Mouse (Mus musculus): ENCODE data around the gene Hcrt. TPM values are rescaled to one million over a fixed set of nuclear protein-coding genes. Genes with fewer than 3 reads are reported as not detected.

Gene Hcrt
- polyA plus RNA-seq, 1 experiment from 2014 or later, result 0.26 TPM

DNA sequence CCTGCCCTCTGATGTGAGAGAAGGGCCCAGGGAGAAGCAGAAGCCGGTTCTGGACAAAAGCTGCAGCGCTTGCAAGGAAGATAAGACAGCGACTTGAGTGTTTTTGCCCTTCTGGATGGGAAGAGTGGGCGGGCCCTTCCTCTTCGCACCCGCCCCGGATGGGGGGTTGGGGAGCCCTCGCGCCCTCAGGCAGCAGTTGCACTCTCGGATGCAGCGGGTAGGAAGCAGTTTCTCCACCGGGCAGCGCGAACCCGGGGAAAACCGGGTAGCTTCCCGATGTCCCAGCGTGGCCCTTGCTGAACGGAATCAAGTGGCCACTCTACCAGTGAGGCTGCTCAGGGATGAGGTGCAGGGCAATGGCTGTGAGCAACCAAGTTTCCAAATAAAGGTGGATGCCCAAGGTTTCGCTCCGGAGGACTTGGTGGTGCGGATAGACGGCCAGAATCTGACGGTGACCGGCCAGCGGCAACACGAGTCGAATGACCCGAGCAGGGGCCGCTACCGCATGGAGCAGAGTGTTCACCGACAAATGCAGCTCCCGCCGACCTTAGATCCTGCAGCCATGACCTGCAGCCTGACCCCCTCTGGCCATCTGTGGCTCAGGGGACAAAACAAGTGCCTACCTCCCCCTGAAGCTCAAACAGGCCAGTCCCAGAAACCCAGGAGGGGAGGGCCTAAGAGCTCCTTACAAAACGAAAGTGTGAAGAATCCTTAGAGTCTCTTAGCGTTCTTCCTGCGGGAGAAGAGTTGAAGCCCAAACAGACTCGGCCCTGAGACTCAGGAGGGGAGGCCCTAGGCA is 48.8 kb downstream of the Hcrt start, which contains the start of gene Hspb9:
TSS of gene Hspb9 (plus strand) at position 116 of the 799 bp plus-strand sequence.
- H3K4me3 ChIP-seq, result peak within 1 kb of the TSS; percentile 91
- WGBS, result 2% methylated on average over 38 of the region's 38 CpGs
- no peaks in the 10 kb centered on the region for H3K27me3 ChIP-seq (ENCODE audit: low read depth, poor library complexity, severe bottlenecking)
- H3K36me3 ChIP-seq, result peaks cover 61% of the 10 kb centered on the region
- H3K27ac ChIP-seq (replicated peaks), result peak within 1 kb of the TSS; percentile 98
- H3K4me1 ChIP-seq, result peaks cover 50% of the 10 kb centered on the region
- peak; percentile 68 for DNase-seq (ENCODE audit: low spot score)
- H3K9me3 ChIP-seq (replicated peaks), result no peaks in the 10 kb centered on the region

DNA sequence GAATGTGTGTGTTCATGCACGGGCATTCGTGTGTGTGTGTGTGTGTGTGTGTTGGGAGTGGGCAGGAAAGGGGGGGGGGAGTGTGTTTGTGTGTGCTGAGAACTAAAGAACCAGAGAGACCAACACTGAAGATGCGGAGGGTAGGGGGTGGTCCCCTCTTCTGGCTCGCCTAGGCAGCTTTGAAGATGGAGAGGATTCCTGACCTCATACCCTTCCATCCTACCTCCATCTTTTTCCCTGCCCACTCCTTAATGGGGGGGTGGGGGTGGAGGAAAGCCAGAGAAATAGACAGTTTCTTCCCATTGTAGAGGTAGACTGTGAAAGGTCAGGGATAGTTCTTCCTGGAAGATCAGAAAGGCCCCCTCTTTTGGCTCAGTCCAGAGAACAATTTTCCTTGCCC is 49.6 kb downstream of the Hcrt start:
- peak overlapping the region; percentile 42 for H3K4me3 ChIP-seq
- H3K4me1 ChIP-seq, result peaks cover 50% of the 10 kb centered on the region
- WGBS, result 52% methylated on average over 4 of the region's 4 CpGs
- no peak for DNase-seq (ENCODE audit: low spot score)
- peaks cover 61% of the 10 kb centered on the region for H3K36me3 ChIP-seq
- H3K27ac ChIP-seq (replicated peaks), result peak overlapping the region; percentile 98
- H3K27me3 ChIP-seq (ENCODE audit: low read depth, poor library complexity, severe bottlenecking), result no peaks in the 10 kb centered on the region
- H3K9me3 ChIP-seq (replicated peaks), result no peaks in the 10 kb centered on the region

DNA sequence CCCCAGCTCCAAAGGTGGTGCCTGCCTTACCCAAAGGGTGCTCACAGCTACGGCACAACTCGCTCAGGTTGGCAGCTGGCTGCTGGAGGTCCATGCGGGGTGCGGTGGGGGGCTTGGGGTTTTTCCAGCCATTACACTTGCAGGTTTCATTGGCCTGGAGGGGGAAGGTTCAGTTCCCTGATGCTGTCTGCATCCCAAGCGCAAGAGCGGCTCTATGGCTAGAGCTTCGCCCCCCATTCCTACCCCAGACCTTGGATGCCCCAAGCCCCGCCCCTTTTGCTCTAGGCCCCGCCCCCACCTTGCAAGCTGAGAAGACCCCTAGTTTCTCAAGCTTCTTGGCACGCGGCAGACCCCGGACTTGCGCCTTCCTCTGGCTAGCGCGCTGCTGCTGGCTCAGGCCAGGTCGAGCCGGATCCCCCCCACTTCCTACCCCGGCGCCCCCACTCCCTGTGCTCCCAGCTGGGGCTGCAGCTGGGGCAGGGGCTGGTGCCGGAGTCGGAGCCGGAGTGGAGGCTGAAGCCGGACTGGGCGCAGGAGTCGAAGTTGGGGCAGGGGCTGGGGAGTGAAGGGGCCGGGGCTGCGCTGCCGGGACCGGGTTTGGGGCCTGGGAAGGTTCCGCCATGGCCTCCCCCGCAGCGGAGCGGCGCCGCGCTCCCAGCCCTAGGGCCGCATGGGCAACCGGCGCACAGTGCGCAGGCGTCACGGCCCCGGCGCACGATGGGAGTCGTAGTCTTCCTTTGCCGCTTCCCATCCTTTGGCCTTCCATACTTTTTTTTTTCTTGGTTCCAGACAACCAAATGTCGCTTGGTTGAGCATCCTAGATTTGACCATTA is 50.7 kb downstream of the Hcrt start, which contains the start of gene Kat2a:
TSS of gene Kat2a (minus strand) at position 683 of the 833 bp plus-strand sequence.
- H3K27ac ChIP-seq (replicated peaks), result peak within 1 kb of the TSS; percentile 98
- H3K4me3 ChIP-seq, result peak within 1 kb of the TSS; percentile 91
- DNase-seq (ENCODE audit: low spot score), result peak; percentile 81
- H3K4me1 ChIP-seq, result peaks cover 50% of the 10 kb centered on the region
- no peaks in the 10 kb centered on the region for H3K27me3 ChIP-seq (ENCODE audit: low read depth, poor library complexity, severe bottlenecking)
- H3K36me3 ChIP-seq, result peaks cover 61% of the 10 kb centered on the region
- WGBS, result 3% methylated on average over 48 of the region's 48 CpGs
- H3K9me3 ChIP-seq (replicated peaks), result no peaks in the 10 kb centered on the region

Other genes starting within 250 kb of the Hcrt start
- gene Acly, start 234.9 kb downstream of the Hcrt start, polyA plus RNA-seq (2016; fragmentation: Nextera tagmentation; extraction: Ambion mirVana), result 312 and 380 TPM in 2 replicates
- 1.9 and 2.3 TPM in 2 replicates for gene Ttc25, start 217.3 kb downstream of the Hcrt start, polyA plus RNA-seq (2016; fragmentation: Nextera tagmentation; extraction: Ambion mirVana)
- gene Cnp, start 188.0 kb downstream of the Hcrt start, polyA plus RNA-seq (2016; fragmentation: Nextera tagmentation; extraction: Ambion mirVana), result 17.7 and 22.6 TPM in 2 replicates
- gene Nkiras2, start 143.7 kb downstream of the Hcrt start, polyA plus RNA-seq (2016; fragmentation: Nextera tagmentation; extraction: Ambion mirVana), result 101 and 112 TPM in 2 replicates
- gene Dnajc7, start 142.8 kb downstream of the Hcrt start, polyA plus RNA-seq (2016; fragmentation: Nextera tagmentation; extraction: Ambion mirVana), result 268 and 304 TPM in 2 replicates
- 0.20 and 0.87 TPM in 2 replicates for gene Zfp385c, start 70.5 kb downstream of the Hcrt start, polyA plus RNA-seq (2016; fragmentation: Nextera tagmentation; extraction: Ambion mirVana)
- 2.0 and 3.5 TPM in 2 replicates for gene Dhx58, start 58.7 kb downstream of the Hcrt start, polyA plus RNA-seq (2016; fragmentation: Nextera tagmentation; extraction: Ambion mirVana)
- 66.6 and 72.2 TPM in 2 replicates for gene Kat2a, start 50.5 kb downstream of the Hcrt start, polyA plus RNA-seq (2016; fragmentation: Nextera tagmentation; extraction: Ambion mirVana)
- gene Hspb9, start 49.1 kb downstream of the Hcrt start, polyA plus RNA-seq (2016; fragmentation: Nextera tagmentation; extraction: Ambion mirVana), result 0.26 and 0.29 TPM in 2 replicates
- gene Rab5c, start 24.7 kb downstream of the Hcrt start, polyA plus RNA-seq (2016; fragmentation: Nextera tagmentation; extraction: Ambion mirVana), result 14.8 and 15.4 TPM in 2 replicates
- 1.1 and 2.6 TPM in 2 replicates for gene Kcnh4, start 3.0 kb downstream of the Hcrt start, polyA plus RNA-seq (2016; fragmentation: Nextera tagmentation; extraction: Ambion mirVana)
- gene Ghdc, start 8.0 kb upstream of the Hcrt start, polyA plus RNA-seq (2016; fragmentation: Nextera tagmentation; extraction: Ambion mirVana), result 3.9 and 4.4 TPM in 2 replicates
- 15.0 and 15.9 TPM in 2 replicates for gene Stat5b, start 87.8 kb upstream of the Hcrt start, polyA plus RNA-seq (2016; fragmentation: Nextera tagmentation; extraction: Ambion mirVana)
- 1.7 TPM in 2 replicates for gene Stat5a, start 96.4 kb upstream of the Hcrt start, polyA plus RNA-seq (2016; fragmentation: Nextera tagmentation; extraction: Ambion mirVana)
- gene Stat3, start 176.6 kb upstream of the Hcrt start, polyA plus RNA-seq (2016; fragmentation: Nextera tagmentation; extraction: Ambion mirVana), result 16.9 and 20.4 TPM in 2 replicates
- gene Cavin1, start 208.0 kb upstream of the Hcrt start, polyA plus RNA-seq (2016; fragmentation: Nextera tagmentation; extraction: Ambion mirVana), result 16.7 and 21.8 TPM in 2 replicates
- 33.9 and 43.9 TPM in 2 replicates for gene Atp6v0a1, start 246.5 kb upstream of the Hcrt start, polyA plus RNA-seq (2016; fragmentation: Nextera tagmentation; extraction: Ambion mirVana)

Measured in midbrain, embryonic 10.5 days (tissue).